Mouse (Mus musculus) ES-Bruce4 (cell line): Measurements from ENCODE around the gene Bpifc. TPM values are rescaled to one million over a fixed set of nuclear protein-coding genes. Genes with fewer than 3 reads are reported as not detected.

Source experiments
- H3K27ac ChIP-seq: 2 replicates; pipeline ENCODE4 v1.5.1; 2012; ENCODE audit warnings: low read length, inconsistent platforms; ENCODE audit not compliant: insufficient read depth
- H3K27me3 ChIP-seq: 2 replicates; pipeline ENCODE4 v1.6.1; 2012; ENCODE audit warnings: mild to moderate bottlenecking, low read length, inconsistent platforms; ENCODE audit not compliant: control insufficient read depth, poor library complexity, insufficient read depth, severe bottlenecking
- H3K36me3 ChIP-seq: 2 replicates; pipeline ENCODE4 v1.6.1; 2012; ENCODE audit warnings: inconsistent platforms, mild to moderate bottlenecking, low read length, moderate library complexity; ENCODE audit not compliant: control insufficient read depth, poor library complexity, insufficient read depth, severe bottlenecking
- H3K4me1 ChIP-seq: one replicate; pipeline ENCODE4 v1.8.1; 2011; ENCODE audit warnings: low read length; ENCODE audit not compliant: control insufficient read depth, insufficient read depth
- H3K4me3 ChIP-seq: 2 replicates; pipeline ENCODE4 v1.5.1; 2011; ENCODE audit warnings: low read depth, mild to moderate bottlenecking, low read length
- H3K9ac ChIP-seq: 2 replicates; pipeline ENCODE4 v1.6.1; 2012; ENCODE audit warnings: low read depth, mild to moderate bottlenecking, inconsistent platforms; ENCODE audit not compliant: poor library complexity, severe bottlenecking
- H3K9me3 ChIP-seq: replicated peaks from 2 replicates; pipeline ENCODE4 v1.6.1; 2012; ENCODE audit warnings: mild to moderate bottlenecking, low read length, inconsistent platforms; ENCODE audit not compliant: control insufficient read depth, poor library complexity, insufficient read depth, severe bottlenecking
- CTCF ChIP-seq: IDR thresholded peaks from one replicate; pipeline ENCODE4 v1.8.1; 2011; ENCODE audit warnings: low read depth, low read length
- EP300 ChIP-seq: IDR thresholded peaks from 2 replicates; pipeline ENCODE4 v1.6.1; 2011; ENCODE audit warnings: low read depth, low read length; ENCODE audit not compliant: insufficient read depth
- POLR2A ChIP-seq: IDR thresholded peaks from one replicate; pipeline ENCODE4 v1.8.1; 2011; ENCODE audit warnings: low read length; ENCODE audit not compliant: insufficient read depth
- polyA plus RNA-seq: library from polyadenylated mRNA; stranded (reverse); fragments of >200 nt; gene quantifications from 2 replicates; pipeline ENCODE4 v1.2.4, GENCODE M21; 2011; ENCODE audit warnings: low read depth; ENCODE audit not compliant: missing spikeins, insufficient read depth, insufficient read length

Bpifc gene
- polyA plus RNA-seq, 1 experiment: not detected

DNA sequence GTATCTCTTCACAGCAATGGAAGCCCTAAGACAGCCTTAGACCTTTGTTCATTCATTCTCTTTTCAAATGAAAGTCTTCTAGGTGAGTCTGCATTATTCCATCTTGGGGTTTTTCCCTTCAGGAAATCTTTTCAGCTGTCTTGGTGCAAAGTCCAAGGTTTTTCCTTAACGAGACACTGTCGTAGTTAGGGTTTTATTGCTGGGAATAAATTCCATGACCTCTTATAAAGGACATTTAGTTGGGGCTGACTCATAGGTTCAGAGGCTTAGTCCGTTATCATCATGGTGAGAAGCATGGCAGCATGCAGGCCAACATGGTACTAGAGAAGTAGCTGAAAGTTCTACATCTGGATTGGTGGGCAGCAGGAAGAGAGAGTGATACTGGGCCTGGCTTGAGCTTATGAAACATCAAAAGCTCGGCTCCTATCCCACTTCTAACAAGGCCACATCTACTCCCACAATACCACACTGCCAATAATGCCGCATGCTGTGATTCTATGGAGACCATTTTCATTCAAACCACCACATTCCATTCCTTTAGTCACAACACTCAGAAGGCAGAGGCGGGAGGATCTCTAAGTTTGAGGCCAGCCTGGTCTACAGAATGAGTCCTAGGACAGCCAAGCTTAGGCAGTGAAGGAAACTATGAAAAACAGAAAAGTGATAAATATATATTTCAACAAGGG, 75.3 kb downstream of the Bpifc start:
- Histone ChIP-seq H3K4me3 (no peak overlapping the region), H3K4me1 (no peaks in the 10 kb centered on the region), H3K27ac (no peak overlapping the region), H3K9ac (no peak overlapping the region), H3K27me3 (no peaks in the 10 kb centered on the region), H3K36me3 (peaks cover 44% of the 10 kb centered on the region), H3K9me3 (no peaks in the 10 kb centered on the region; the same call in 1 of the 2 replicates)
- no peak for TF ChIP-seq POLR2A
- TF ChIP-seq CTCF: no peak
- TF ChIP-seq EP300: no peak

DNA sequence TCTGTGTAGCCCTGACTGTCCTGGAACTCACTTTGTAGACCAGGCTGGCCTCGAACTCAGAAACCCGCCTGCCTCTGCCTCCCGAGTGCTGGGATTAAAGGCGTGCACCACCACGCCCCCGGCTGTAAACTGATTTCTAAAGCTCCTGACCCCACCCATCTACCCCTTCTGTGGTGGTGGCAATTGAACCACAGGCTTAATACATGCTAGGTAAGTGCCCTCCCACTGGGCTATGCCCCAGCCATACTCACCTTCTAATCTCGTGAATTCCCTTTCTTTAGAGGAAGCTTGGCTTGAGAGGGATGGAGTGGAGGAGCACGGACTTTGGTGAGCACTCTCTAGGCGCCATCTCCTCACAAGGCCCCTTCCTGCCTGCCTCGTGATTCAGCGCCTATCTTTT, 81.7 kb downstream of the Bpifc start:
- TF ChIP-seq CTCF (no peak), EP300 (no peak), POLR2A (no peak)
- Histone ChIP-seq H3K27ac (no peak overlapping the region), H3K4me3 (no peak overlapping the region), H3K9me3 (no peaks in the 10 kb centered on the region), H3K36me3 (no peaks in the 10 kb centered on the region), H3K27me3 (no peaks in the 10 kb centered on the region), H3K4me1 (peaks cover 2% of the 10 kb centered on the region), H3K9ac (no peak overlapping the region)

DNA sequence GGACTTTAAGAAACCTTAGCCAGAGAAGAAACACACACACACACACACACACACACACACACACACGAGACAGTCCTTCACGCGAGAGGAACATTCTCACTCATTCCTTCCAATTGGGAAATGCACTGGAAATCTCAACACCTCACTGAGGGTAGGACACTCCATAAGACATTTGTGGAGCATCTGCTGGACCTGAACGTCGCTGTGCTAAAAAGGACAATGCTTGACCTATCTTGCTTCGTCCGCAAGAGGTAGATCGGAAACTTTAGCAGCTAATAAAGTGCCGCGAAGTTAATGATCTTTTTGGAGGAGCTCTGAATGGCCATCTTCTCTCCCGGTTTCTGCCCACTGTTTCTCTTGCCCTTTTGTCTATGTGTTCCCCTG, 82.5 kb downstream of the Bpifc start:
- H3K4me3 ChIP-seq: peak overlapping the region; percentile 24; the same call in 1 of the 2 replicates

DNA sequence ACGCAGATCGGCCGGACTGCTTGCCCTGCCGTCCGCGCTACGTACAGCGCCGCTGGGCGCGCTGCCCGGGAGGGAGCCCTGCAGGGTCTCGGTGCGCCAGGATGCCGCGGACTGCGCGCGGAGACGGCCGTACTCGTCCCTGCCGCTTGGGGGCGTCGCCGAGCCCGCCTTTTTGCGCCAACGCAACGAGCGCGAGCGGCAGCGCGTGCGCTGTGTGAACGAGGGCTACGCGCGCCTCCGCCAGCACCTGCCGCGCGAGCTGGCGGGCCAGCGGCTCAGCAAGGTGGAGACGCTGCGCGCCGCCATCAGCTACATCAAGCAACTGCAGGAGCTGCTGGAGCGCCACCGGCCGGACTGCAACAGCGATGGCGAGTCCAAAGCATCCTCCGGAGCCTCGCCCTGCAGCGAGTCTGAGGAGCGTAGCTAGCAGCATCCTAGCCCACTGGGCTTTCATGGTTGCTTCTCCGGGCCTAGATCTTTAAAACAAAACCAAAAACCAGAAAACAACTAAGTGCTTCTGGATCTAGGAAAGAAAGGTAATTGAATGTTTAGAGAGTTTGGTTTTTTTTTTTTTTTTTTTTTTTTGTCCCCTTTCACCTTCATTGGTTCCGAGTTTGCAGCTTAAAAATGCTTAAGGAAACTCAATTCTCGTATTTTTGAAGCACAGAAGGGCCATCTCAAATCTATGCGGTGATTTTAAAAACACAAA, 83.0 kb downstream of the Bpifc start:
- TF ChIP-seq EP300 (peak; percentile 53; the same call in 1 of the 2 replicates), CTCF (peak; percentile 67), POLR2A (no peak)
- Histone ChIP-seq H3K27ac (no peak overlapping the region), H3K27me3 (no peaks in the 10 kb centered on the region), H3K4me3 (peak overlapping the region; percentile 67), H3K36me3 (no peaks in the 10 kb centered on the region), H3K4me1 (peaks cover 2% of the 10 kb centered on the region), H3K9ac (peak overlapping the region; percentile 55), H3K9me3 (no peaks in the 10 kb centered on the region)

More for the DNA sequence above, 82.5 kb downstream of the Bpifc start:
- Histone ChIP-seq H3K36me3 (no peaks in the 10 kb centered on the region), H3K9me3 (no peaks in the 10 kb centered on the region), H3K4me1 (peaks cover 2% of the 10 kb centered on the region), H3K9ac (0 out of 2 replicates have a peak overlapping the region, but pooled peaks have one; percentile 2), H3K27ac (no peak overlapping the region), H3K27me3 (no peaks in the 10 kb centered on the region)
- TF ChIP-seq EP300: no peak
- TF ChIP-seq POLR2A: no peak
- TF ChIP-seq CTCF: no peak

DNA sequence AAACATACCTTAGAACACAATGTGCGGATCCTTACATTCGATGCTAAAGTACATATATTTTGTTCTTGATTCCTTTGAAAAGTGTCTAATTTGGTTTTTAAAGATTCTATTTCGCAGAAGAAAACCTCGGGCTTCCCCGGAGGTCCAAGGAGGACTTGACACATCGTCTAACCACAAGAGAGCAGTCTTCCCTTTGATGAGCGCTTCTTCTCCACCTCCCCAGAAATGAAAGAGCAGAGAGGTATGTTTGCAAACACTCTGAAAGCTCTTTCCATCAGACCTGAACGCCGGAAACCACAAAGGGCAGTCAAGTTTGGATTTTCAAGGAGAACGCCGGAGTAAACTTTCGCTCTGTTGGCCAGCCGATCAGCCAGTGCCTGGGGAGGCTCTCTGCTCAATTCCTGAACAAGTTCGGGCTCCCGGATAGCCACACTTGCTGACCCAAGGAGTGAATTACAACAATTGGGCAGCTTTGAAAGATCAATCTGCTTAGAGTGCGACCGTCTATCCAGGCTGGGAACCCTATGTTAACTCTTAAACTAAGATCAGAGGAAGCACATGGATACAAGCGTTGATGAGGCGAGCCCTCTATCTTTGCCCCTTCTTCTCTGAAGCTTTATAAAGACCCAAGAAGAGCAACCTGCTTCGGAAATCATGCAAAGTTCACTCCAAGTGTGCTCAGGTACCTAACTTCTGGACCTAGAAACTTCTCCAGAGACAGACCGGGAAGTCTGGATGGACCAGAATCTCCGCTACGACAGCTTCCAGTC, 83.8 kb downstream of the Bpifc start, which contains the start of gene Ascl4:
TSS of gene Ascl4 (plus strand) at position 6 of the 770 bp plus-strand sequence.
- Histone ChIP-seq H3K4me3 (peak within 1 kb of the TSS; percentile 67), H3K4me1 (peaks cover 2% of the 10 kb centered on the region), H3K36me3 (no peaks in the 10 kb centered on the region), H3K9ac (peak within 1 kb of the TSS; percentile 55), H3K27me3 (no peaks in the 10 kb centered on the region), H3K27ac (no peak within 1 kb of the TSS), H3K9me3 (no peaks in the 10 kb centered on the region)
- TF ChIP-seq POLR2A: no peak
- TF ChIP-seq EP300: no peak
- no peak for TF ChIP-seq CTCF
